ENCODE assay signal across 16 mouse cellular contexts in the genomic region with DNA sequence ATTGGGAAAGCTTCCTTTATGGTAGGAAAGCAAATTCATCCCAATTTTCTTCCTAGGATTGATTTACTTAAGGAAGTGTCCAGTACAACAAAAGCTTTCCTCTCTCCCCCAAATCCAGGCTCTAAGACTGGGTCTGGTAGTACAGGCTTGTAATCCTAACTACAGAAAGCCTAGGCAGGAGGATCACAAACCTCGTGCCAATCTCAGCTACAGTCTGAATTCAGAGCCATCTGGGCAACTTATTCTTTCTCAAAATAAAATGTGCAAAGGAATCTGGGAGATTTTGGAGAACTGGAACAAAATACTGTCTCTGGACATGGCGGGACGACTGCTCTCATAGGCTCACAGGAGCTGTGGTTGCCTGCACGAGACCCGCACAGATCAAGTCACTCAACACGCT.
A peak's percentile ranks its signal among the peaks of the same experiment; 100 is the strongest.
DNase-seq lines count a peak whose midpoint lies in the region; ATAC-seq lines count a peak whose summit lies in the region.
"Had no signal": no experiment of that assay in that cellular context is flagged by ENCODE, and none has a peak within 500 bp of the region (broad histone marks: within the 10 kb centered on the region; RNA-seq: fewer than 3 reads in every experiment).

No protein-coding gene starts in this region.

- no peak for DNase-seq in frontal cortex, postnatal 14 days (ENCODE audit: low spot score in 2 of 2)
- peak; percentile 3 for DNase-seq in right cerebral cortex, postnatal 4 days
- no peak for DNase-seq in right cerebral cortex, postnatal 36 days (ENCODE audit: low spot score in 2 of 2)
- DNase-seq in telencephalon, adult 2 months (ENCODE audit: low read depth, low spot score) = peak; percentile 17
- DNase-seq in liver = no peak
- DNase-seq: adrenal gland, adult 2 months; adrenal gland, postnatal 10 days; adrenal gland, postnatal 25 days; cerebellum, adult 11-12 months; cerebellum, adult 2 months; cerebellum, adult 9-10 months; cerebellum, postnatal 10 days; cerebellum, postnatal 25 days had no signal

- ATAC-seq in frontal cortex, adult (ENCODE audit: low TSS enrichment) = peak; percentile 86
- ATAC-seq: forebrain, embryonic 14.5 days; forebrain, embryonic 16.5 days had no signal

Comparison
In these comparisons a context has a peak if more than half of its experiments do, and no peak if none do; other contexts are left out.
1. DNase-seq: peak in right cerebral cortex, postnatal 4 days (single experiment) and telencephalon, adult 2 months (single experiment); none in frontal cortex, postnatal 14 days (0 of 2), right cerebral cortex, postnatal 36 days (0 of 2) and liver (single experiment).